Comparison of ENCODE assay signal across 8 mouse cellular contexts in genomic region chr13:81944047-81944446, GRCm38 (mm10).
DNase-seq lines count a peak whose midpoint lies in the region; ATAC-seq and TF ChIP-seq lines count a peak whose summit lies in the region.

No protein-coding gene starts in this region.

- peak overlapping the region; percentile 91 for H3K4me2 ChIP-seq in CH12.LX (ENCODE audit: insufficient read depth, low read depth, poor library complexity, severe bottlenecking)
- peak overlapping the region; percentile 38; the same call in 1 of the 2 replicates for H3K4me2 ChIP-seq in forebrain, embryonic 11.5 days (ENCODE audit: low read depth, low read length, severe bottlenecking)
- peak overlapping the region; percentile 54 for H3K4me2 ChIP-seq in heart, postnatal 0 days (ENCODE audit: low read depth, low read length)
- H3K4me2 ChIP-seq in liver, embryonic 14.5 days (ENCODE audit: low read depth), result no peak overlapping the region
- peak overlapping the region; percentile 67 for H3K4me2 ChIP-seq in neural tube, embryonic 14.5 days (ENCODE audit: low read depth, low read length)

- no peak for TF ChIP-seq EP300 in CH12.LX (IDR thresholded peaks at IDR 0.05; ENCODE audit: low read length)
- no peak for TF ChIP-seq EP300 in heart, postnatal 0 days (IDR thresholded peaks at IDR 0.05; ENCODE audit: low read depth)
- TF ChIP-seq EP300 in liver, embryonic 14.5 days (IDR thresholded peaks at IDR 0.05; ENCODE audit: low read depth), result no peak

- peak overlapping the region in 2 of 3 experiments; percentile 15 to 27 for H3K4me3 ChIP-seq in CH12.LX (replicated peaks in 1 of 3; ENCODE audit: low read depth in 2 of 3, low read length in 2 of 3, poor library complexity in 1 of 3)
- H3K4me3 ChIP-seq in forebrain, embryonic 11.5 days (ENCODE audit: low read depth, low read length), result no peak overlapping the region
- H3K4me3 ChIP-seq in heart, postnatal 0 days (ENCODE audit: low read depth, low read length), result peak overlapping the region; percentile 11; the same call in 1 of the 2 replicates
- no peak overlapping the region for H3K4me3 ChIP-seq in liver, embryonic 14.5 days (ENCODE audit: insufficient read depth in 1 of 2, low read depth in 2 of 2, low read length in 2 of 2)
- peak overlapping the region; percentile 31 for H3K4me3 ChIP-seq in neural tube, embryonic 14.5 days (ENCODE audit: low read depth, low read length)

- dilution Hi-C loops in CH12.LX (cut with MboI; ENCODE audit: extremely low pct_ligation_motif_present, extremely low pct_unique_long_range_greater_than_20kb, low sequenced_read_pairs), result no loop called here

- peak; percentile 47 to 86 for TF ChIP-seq CTCF in CH12.LX (conservative IDR thresholded peaks at IDR 0.05 in 1 of 2, IDR thresholded peaks at IDR 0.05 in 1 of 2; ENCODE audit: low read depth in 2 of 2, low read length in 2 of 2)
- peak; percentile 95 for TF ChIP-seq CTCF in heart, postnatal 0 days (IDR thresholded peaks at IDR 0.05; ENCODE audit: low read depth)
- TF ChIP-seq CTCF in liver, embryonic 14.5 days (IDR thresholded peaks at IDR 0.05; ENCODE audit: low read depth), result peak; percentile 80

- no peak overlapping the region for H3K27ac ChIP-seq in CH12.LX (ENCODE audit: insufficient read depth, low read depth)
- H3K27ac ChIP-seq in forebrain, embryonic 11.5 days (ENCODE audit: low read depth, low read length), result no peak overlapping the region
- no peak overlapping the region for H3K27ac ChIP-seq in heart, postnatal 0 days (ENCODE audit: low read depth)
- no peak overlapping the region for H3K27ac ChIP-seq in liver, embryonic 14.5 days
- H3K27ac ChIP-seq in neural tube, embryonic 14.5 days (ENCODE audit: low read depth, low read length), result no peak overlapping the region

- 0 out of 2 replicates have a peak overlapping the region, but pooled peaks have one; percentile 42 for H3K9ac ChIP-seq in CH12.LX (ENCODE audit: insufficient read depth, low read depth)
- no peak overlapping the region for H3K9ac ChIP-seq in forebrain, embryonic 11.5 days (ENCODE audit: low read length)
- H3K9ac ChIP-seq in heart, postnatal 0 days (replicated peaks; ENCODE audit: low read depth, low read length), result no peak overlapping the region
- no peak overlapping the region for H3K9ac ChIP-seq in liver, embryonic 14.5 days (replicated peaks)
- H3K9ac ChIP-seq in neural tube, embryonic 14.5 days (replicated peaks; ENCODE audit: low read depth, low read length), result 0 out of 2 replicates have a peak overlapping the region, but pooled peaks have one; percentile 34

- peak; percentile 84 for DNase-seq in CH12.LX (ENCODE audit: extremely low read depth)
- DNase-seq in c-Kit-negative CD71-positive TER-119-positive erythroid progenitor cells, embryonic 14.5 days (ENCODE audit: low read depth, low spot score), result peak; percentile 35
- DNase-seq in forebrain, embryonic 11.5 days (ENCODE audit: low spot score), result peak; percentile 87
- peak; percentile 64 for DNase-seq in heart, postnatal 0 days (ENCODE audit: low spot score)
- peak; percentile 69 to 90 for DNase-seq in kidney, postnatal 36 days
- peak; percentile 35 to 49 (median 37) for DNase-seq in liver, embryonic 14.5 days (ENCODE audit: low read depth in 3 of 3, low spot score in 3 of 3)
- peak; percentile 88 for DNase-seq in telencephalon, adult 2 months (ENCODE audit: low read depth, low spot score)

- 15% methylated on average over 9 of the region's 9 CpGs for WGBS in forebrain, embryonic 11.5 days
- WGBS in heart, postnatal 0 days, result 12% methylated on average over 9 of the region's 9 CpGs
- WGBS in liver, embryonic 14.5 days (ENCODE audit: insufficient replicate concordance), result 12% methylated on average over 9 of the region's 9 CpGs
- 11% methylated on average over 9 of the region's 9 CpGs for whole genome bisulfite sequencing in neural tube, embryonic 14.5 days

- in situ Hi-C loops in CH12.LX (cut with MboI; ENCODE audit: low pct_ligation_motif_present, low pct_unique_long_range_greater_than_20kb, low sequenced_read_pairs), result loop anchor here (5.0 to 25.0 kb wide), 2 partner anchors 148 to 1718 kb away; no protein-coding TSS in a partner anchor

- no peaks in the 10 kb centered on the region for H3K27me3 ChIP-seq in CH12.LX (replicated peaks)
- no peaks in the 10 kb centered on the region for H3K27me3 ChIP-seq in forebrain, embryonic 11.5 days (ENCODE audit: control insufficient read depth, insufficient read depth, low read length)
- 0 out of 2 replicates have a peak, but pooled peaks cover 2% of the 10 kb centered on the region for H3K27me3 ChIP-seq in heart, postnatal 0 days (ENCODE audit: control insufficient read depth, insufficient read depth, low read length)
- no peaks in the 10 kb centered on the region for H3K27me3 ChIP-seq in liver, embryonic 14.5 days (ENCODE audit: control insufficient read depth, insufficient read depth, low read length)
- H3K27me3 ChIP-seq in neural tube, embryonic 14.5 days (ENCODE audit: control insufficient read depth, insufficient read depth, low read length), result no peaks in the 10 kb centered on the region

- peak; percentile 86 for ATAC-seq in forebrain, embryonic 11.5 days (replicated peaks; ENCODE audit: low FRiP score)
- peak; percentile 41; the same call in 1 of the 2 replicates for ATAC-seq in heart, postnatal 0 days (ENCODE audit: insufficient read depth, low read depth)
- ATAC-seq in liver, embryonic 14.5 days (ENCODE audit: insufficient read depth), result no peak
- peak; percentile 93 for ATAC-seq in neural tube, embryonic 14.5 days (ENCODE audit: low read depth)

- H3K36me3 ChIP-seq in CH12.LX (replicated peaks in 1 of 2; ENCODE audit: control insufficient read depth in 1 of 2, insufficient read depth in 1 of 2, low read length in 1 of 2), result no peaks in the 10 kb centered on the region
- H3K36me3 ChIP-seq in forebrain, embryonic 11.5 days (ENCODE audit: control insufficient read depth, insufficient read depth, low read length), result no peaks in the 10 kb centered on the region
- H3K36me3 ChIP-seq in heart, postnatal 0 days (replicated peaks; ENCODE audit: control insufficient read depth, insufficient read depth, low read length), result no peaks in the 10 kb centered on the region
- H3K36me3 ChIP-seq in liver, embryonic 14.5 days (replicated peaks; ENCODE audit: control insufficient read depth, insufficient read depth, low read depth), result no peaks in the 10 kb centered on the region
- H3K36me3 ChIP-seq in neural tube, embryonic 14.5 days (ENCODE audit: control insufficient read depth, insufficient read depth, low read length), result no peaks in the 10 kb centered on the region

- no peaks in the 10 kb centered on the region for H3K4me1 ChIP-seq in CH12.LX (ENCODE audit: control insufficient read depth in 1 of 2, insufficient read depth in 2 of 2)
- H3K4me1 ChIP-seq in forebrain, embryonic 11.5 days (replicated peaks; ENCODE audit: control insufficient read depth, insufficient read depth, low read length), result peaks cover 4% of the 10 kb centered on the region; the same call in 1 of the 2 replicates
- H3K4me1 ChIP-seq in heart, postnatal 0 days (ENCODE audit: control insufficient read depth, insufficient read depth), result 0 out of 2 replicates have a peak, but pooled peaks cover 8% of the 10 kb centered on the region
- no peaks in the 10 kb centered on the region for H3K4me1 ChIP-seq in liver, embryonic 14.5 days (replicated peaks; ENCODE audit: control insufficient read depth in 2 of 2, insufficient read depth in 2 of 2, low read length in 1 of 2)
- no peaks in the 10 kb centered on the region for H3K4me1 ChIP-seq in neural tube, embryonic 14.5 days (ENCODE audit: control insufficient read depth, insufficient read depth, low read length)

- TF ChIP-seq RAD21 in CH12.LX (IDR thresholded peaks at IDR 0.05; ENCODE audit: low read depth, low read length), result peak; percentile 91

- no peak for TF ChIP-seq POLR2A in CH12.LX (IDR thresholded peaks at IDR 0.05; ENCODE audit: low read depth, low read length)

- H3K79me2 ChIP-seq in CH12.LX (replicated peaks; ENCODE audit: control insufficient read depth, extremely low read depth, insufficient read depth, poor library complexity, severe bottlenecking), result no peaks in the 10 kb centered on the region

- no peaks in the 10 kb centered on the region for H3K9me3 ChIP-seq in CH12.LX (replicated peaks; ENCODE audit: low read length)
- H3K9me3 ChIP-seq in forebrain, embryonic 11.5 days (ENCODE audit: control insufficient read depth, low read length), result no peaks in the 10 kb centered on the region
- no peaks in the 10 kb centered on the region for H3K9me3 ChIP-seq in heart, postnatal 0 days (replicated peaks; ENCODE audit: control insufficient read depth, low read length)
- no peaks in the 10 kb centered on the region for H3K9me3 ChIP-seq in liver, embryonic 14.5 days (ENCODE audit: control insufficient read depth, low read length)
- no peaks in the 10 kb centered on the region for H3K9me3 ChIP-seq in neural tube, embryonic 14.5 days (ENCODE audit: control insufficient read depth, low read length)

TF ChIP-seq in CH12.LX, 34 proteins besides CTCF, POLR2A, EP300 and RAD21 (continues in another document):
- TF ChIP-seq NELFE (IDR thresholded peaks at IDR 0.05; ENCODE audit: low read depth, low read length), result no peak
- no peak for TF ChIP-seq PAX5 (IDR thresholded peaks at IDR 0.05; ENCODE audit: low read length)
- no peak for TF ChIP-seq MAFK (IDR thresholded peaks at IDR 0.05; ENCODE audit: insufficient replicate concordance, low read length)
- TF ChIP-seq ZKSCAN1 (IDR thresholded peaks at IDR 0.05; ENCODE audit: borderline replicate concordance, low read depth, low read length), result no peak
- peak; percentile 73 for TF ChIP-seq SMC3 (IDR thresholded peaks at IDR 0.05; ENCODE audit: low read depth, low read length)
- no peak for TF ChIP-seq ELF1 (IDR thresholded peaks at IDR 0.05; ENCODE audit: low read depth, low read length)
- TF ChIP-seq MXI1 (IDR thresholded peaks at IDR 0.05; ENCODE audit: low read depth, low read length), result peak; percentile 51; the same call in 1 of the 2 replicates
- TF ChIP-seq CHD2 (IDR thresholded peaks at IDR 0.05; ENCODE audit: low read length), result no peak
- no peak for TF ChIP-seq NRF1 (IDR thresholded peaks at IDR 0.05; ENCODE audit: low read depth, low read length)
- no peak for TF ChIP-seq IRF4 (IDR thresholded peaks at IDR 0.05; ENCODE audit: low read depth, low read length)
- no peak for TF ChIP-seq TBP (conservative IDR thresholded peaks at IDR 0.05; ENCODE audit: low read depth, low read length)
- no peak for TF ChIP-seq USF2 (conservative IDR thresholded peaks at IDR 0.05; ENCODE audit: low read depth, low read length)
- no peak for TF ChIP-seq UBTF (IDR thresholded peaks at IDR 0.05; ENCODE audit: low read depth, low read length)
- TF ChIP-seq RCOR1 (conservative IDR thresholded peaks at IDR 0.05; ENCODE audit: low read depth, low read length), result no peak
- TF ChIP-seq JUN (IDR thresholded peaks at IDR 0.05; ENCODE audit: insufficient read depth, low read depth, low read length), result no peak
- no peak for TF ChIP-seq JUND (conservative IDR thresholded peaks at IDR 0.05; ENCODE audit: low read depth, low read length)
- TF ChIP-seq E2F4 (IDR thresholded peaks at IDR 0.05; ENCODE audit: insufficient replicate concordance, low read depth, low read length), result no peak
- TF ChIP-seq POLR2AphosphoS2 (IDR thresholded peaks at IDR 0.05; ENCODE audit: low read depth, low read length), result no peak
- TF ChIP-seq MEF2A (IDR thresholded peaks at IDR 0.05; ENCODE audit: borderline replicate concordance, low read depth, low read length), result no peak

Comparison
In these comparisons a context has a peak if more than half of its experiments do, and no peak if none do; other contexts are left out.
1. DNase-seq: peak in every context shown above with its lines; median percentile 88 in telencephalon, adult 2 months; 87 in forebrain, embryonic 11.5 days; 84 in CH12.LX; 80 in kidney, postnatal 36 days; 64 in heart, postnatal 0 days; 37 in liver, embryonic 14.5 days; 35 in c-Kit-negative CD71-positive TER-119-positive erythroid progenitor cells, embryonic 14.5 days.
2. H3K4me3 ChIP-seq: peak in CH12.LX (2 of 3), heart, postnatal 0 days (single experiment) and neural tube, embryonic 14.5 days (single experiment); none in forebrain, embryonic 11.5 days (single experiment) and liver, embryonic 14.5 days (0 of 2).
3. H3K9ac ChIP-seq: peak in CH12.LX (single experiment) and neural tube, embryonic 14.5 days (single experiment); none in forebrain, embryonic 11.5 days (single experiment), heart, postnatal 0 days (single experiment) and liver, embryonic 14.5 days (single experiment).
4. Peak in every context shown above with its lines, with median percentiles within 50 percentile points of each other: CTCF ChIP-seq.